In the genomic region with DNA sequence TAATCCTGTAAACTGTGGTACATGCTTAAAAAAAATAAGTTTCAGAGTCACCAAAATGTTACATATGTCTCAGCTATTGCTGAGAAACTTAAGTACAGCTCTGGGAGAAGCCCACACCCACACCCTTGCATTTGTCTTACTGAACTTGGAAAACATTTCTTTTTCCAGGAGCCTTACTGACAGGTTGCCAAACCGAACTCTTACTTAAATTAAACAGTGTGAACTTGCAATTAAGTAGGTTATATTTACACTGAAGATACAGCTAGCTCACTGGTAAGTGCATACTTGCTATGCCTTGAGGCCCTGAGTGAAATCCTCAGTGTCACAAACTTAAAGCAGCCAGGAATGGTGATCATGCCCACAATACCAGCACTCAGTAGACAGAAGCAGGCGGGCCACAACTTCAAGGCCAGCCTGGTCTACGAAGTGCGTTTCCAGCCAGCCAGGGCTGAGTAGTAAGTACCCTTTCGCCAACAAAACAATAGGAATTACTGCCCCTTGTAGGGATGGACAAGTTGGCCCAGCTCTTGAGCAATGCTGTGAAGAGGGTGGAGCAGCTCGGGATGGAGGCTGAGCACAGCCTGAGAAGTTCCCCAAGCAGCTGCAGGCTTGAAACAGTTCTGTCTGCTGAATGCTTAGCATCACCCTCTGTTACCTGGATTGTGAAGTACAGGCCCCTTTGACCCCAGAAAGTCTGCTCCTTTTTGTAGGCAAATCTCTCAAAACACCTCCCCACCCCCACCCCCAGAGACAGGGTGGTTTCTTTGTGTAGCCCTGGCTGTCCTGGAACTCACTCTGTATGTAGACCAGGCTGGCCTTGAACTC, we compare ENCODE assay signal across 1 mouse cellular context.
TF ChIP-seq lines count a peak whose summit lies in the region.

No protein-coding gene starts in this region.

TF ChIP-seq in MEL, 35 proteins besides CTCF, POLR2A, EP300 and RAD21:
- TF ChIP-seq CHD2 (IDR thresholded peaks at IDR 0.05; ENCODE audit: low read length) (no peak), MAX (IDR thresholded peaks at IDR 0.05; ENCODE audit: low read length) (no peak), E2F4 (IDR thresholded peaks at IDR 0.05; ENCODE audit: borderline replicate concordance, low read depth, low read length) (no peak), SMC3 (IDR thresholded peaks at IDR 0.05; ENCODE audit: low read depth, low read length) (0 out of 2 replicates have a peak, but pooled peaks have one; percentile 3), ZNF384 (IDR thresholded peaks at IDR 0.05; ENCODE audit: low read depth, low read length) (no peak), SIN3A (IDR thresholded peaks at IDR 0.05; ENCODE audit: low read length) (no peak), TCF12 (IDR thresholded peaks at IDR 0.05; ENCODE audit: low read depth, low read length) (no peak)
TF ChIP-seq in MEL: peak in this region for 1.
